20 mouse cellular contexts compared by ENCODE assay signal in the genomic region with DNA sequence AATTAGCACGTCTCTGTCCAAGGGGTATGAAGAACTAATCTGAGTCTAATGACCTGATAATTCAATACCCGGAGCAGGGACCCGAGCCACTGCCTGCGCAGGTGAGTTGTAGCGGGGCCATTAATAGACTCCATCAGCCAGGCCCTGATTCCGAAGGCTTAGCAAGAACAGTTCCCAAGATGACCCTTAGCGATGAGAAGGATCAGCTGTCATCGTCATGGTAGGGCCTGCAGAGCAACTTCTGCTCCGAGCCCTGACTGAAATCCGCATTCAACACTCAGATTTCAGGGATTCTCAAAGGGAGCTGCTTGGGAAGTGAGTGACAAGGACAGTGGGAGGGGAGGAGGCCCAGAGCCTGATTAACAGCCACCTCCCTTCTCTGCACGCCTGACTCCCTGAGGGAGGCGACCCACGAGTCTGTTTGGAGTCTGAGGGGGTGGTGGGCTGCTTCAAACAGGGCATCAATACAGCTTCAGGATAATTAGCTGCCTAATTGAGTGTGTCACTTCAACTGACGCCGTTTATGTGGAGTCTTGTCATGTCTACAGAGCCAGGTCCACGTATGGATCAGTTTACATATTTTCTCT. TPM values are rescaled to one million over a fixed set of nuclear protein-coding genes. Genes with fewer than 3 reads are reported as not detected.
DNase-seq lines count a peak whose midpoint lies in the region; ATAC-seq and TF ChIP-seq lines count a peak whose summit lies in the region.
"Had no signal": no experiment of that assay in that cellular context is flagged by ENCODE, and none has a peak within 500 bp of the region (broad histone marks: within the 10 kb centered on the region; RNA-seq: fewer than 3 reads in every experiment).

No protein-coding gene starts in this region.

- WGBS in hindbrain, embryonic 10.5 days = 47% methylated on average over 16 of the region's 16 CpGs
- 32% methylated on average over 16 of the region's 16 CpGs for whole genome bisulfite sequencing in hindbrain, embryonic 14.5 days
- 44% methylated on average over 16 of the region's 16 CpGs for WGBS in midbrain, embryonic 12.5 days
- 32% methylated on average over 16 of the region's 16 CpGs for WGBS in midbrain, embryonic 15.5 days
- 50% methylated on average over 16 of the region's 16 CpGs for WGBS in hindbrain, embryonic 11.5 days
- WGBS in limb, embryonic 14.5 days = 58% methylated on average over 16 of the region's 16 CpGs

- no peak for ATAC-seq in hindbrain, embryonic 14.5 days (ENCODE audit: low FRiP score)
- ATAC-seq in midbrain, embryonic 12.5 days (ENCODE audit: low FRiP score, low read depth) = no peak
- ATAC-seq in midbrain, embryonic 15.5 days (replicated peaks) = no peak
- peak; percentile 39; the same call in 1 of the 2 replicates for ATAC-seq in hindbrain, embryonic 11.5 days (ENCODE audit: low FRiP score)
- ATAC-seq in limb, embryonic 14.5 days (ENCODE audit: low FRiP score, low read depth) = peak; percentile 37; the same call in 1 of the 2 replicates
- ATAC-seq: lung, postnatal 0 days had no signal

- peaks cover 5% of the 10 kb centered on the region; the same call in 1 of the 2 replicates for H3K9me3 ChIP-seq in hindbrain, embryonic 10.5 days
- no peaks in the 10 kb centered on the region for H3K9me3 ChIP-seq in hindbrain, embryonic 14.5 days (ENCODE audit: control insufficient read depth, low read length)
- no peaks in the 10 kb centered on the region for H3K9me3 ChIP-seq in midbrain, embryonic 12.5 days
- H3K9me3 ChIP-seq in midbrain, embryonic 15.5 days = no peaks in the 10 kb centered on the region
- no peaks in the 10 kb centered on the region for H3K9me3 ChIP-seq in hindbrain, embryonic 11.5 days (ENCODE audit: control insufficient read depth, low read length)
- no peaks in the 10 kb centered on the region for H3K9me3 ChIP-seq in limb, embryonic 14.5 days (ENCODE audit: control insufficient read depth, low read length)
- H3K9me3 ChIP-seq: embryonic facial prominence, embryonic 15.5 days; heart, embryonic 10.5 days; stomach, embryonic 15.5 days had no signal

- no peak for DNase-seq in hindbrain, embryonic 10.5 days (ENCODE audit: low spot score)
- no peak for DNase-seq in hindbrain, embryonic 14.5 days (ENCODE audit: low spot score)
- DNase-seq in hindbrain, embryonic 11.5 days (ENCODE audit: low spot score) = peak; percentile 32
- no peak for DNase-seq in limb, embryonic 14.5 days (ENCODE audit: low spot score)
- no peak for DNase-seq in heart, postnatal 4 days
- no peak for DNase-seq in urinary bladder, postnatal 4 days (ENCODE audit: low spot score in 2 of 2)
- DNase-seq: cerebellum, adult 9-10 months; kidney, adult 11 months; liver; right cerebral cortex, postnatal 25 days; thymus, adult 18-20 months; thymus, postnatal 4 days had no signal

- no peak overlapping the region for H3K9ac ChIP-seq in hindbrain, embryonic 14.5 days
- H3K9ac ChIP-seq in midbrain, embryonic 12.5 days (replicated peaks) = 0 out of 2 replicates have a peak overlapping the region, but pooled peaks have one; percentile 4
- H3K9ac ChIP-seq in midbrain, embryonic 15.5 days = no peak overlapping the region
- H3K9ac ChIP-seq in hindbrain, embryonic 11.5 days (ENCODE audit: low read depth, low read length) = no peak overlapping the region
- H3K9ac ChIP-seq in limb, embryonic 14.5 days (ENCODE audit: low read depth, low read length, severe bottlenecking) = no peak overlapping the region
- H3K9ac ChIP-seq: embryonic facial prominence, embryonic 15.5 days; stomach, embryonic 15.5 days had no signal

- no peak overlapping the region for H3K4me2 ChIP-seq in hindbrain, embryonic 14.5 days (replicated peaks)
- H3K4me2 ChIP-seq in midbrain, embryonic 12.5 days (replicated peaks) = no peak overlapping the region
- no peak overlapping the region for H3K4me2 ChIP-seq in midbrain, embryonic 15.5 days
- H3K4me2 ChIP-seq in hindbrain, embryonic 11.5 days (replicated peaks; ENCODE audit: low read depth, low read length) = no peak overlapping the region
- H3K4me2 ChIP-seq in limb, embryonic 14.5 days (replicated peaks; ENCODE audit: low read depth, low read length, severe bottlenecking) = no peak overlapping the region
- H3K4me2 ChIP-seq: embryonic facial prominence, embryonic 15.5 days; stomach, embryonic 15.5 days had no signal

- no peak for TF ChIP-seq POLR2A in limb, embryonic 14.5 days (IDR thresholded peaks at IDR 0.05; ENCODE audit: borderline replicate concordance, extremely low read depth, insufficient read depth, insufficient read length)

- no peaks in the 10 kb centered on the region for H3K27me3 ChIP-seq in hindbrain, embryonic 10.5 days (ENCODE audit: insufficient read depth, poor library complexity, severe bottlenecking)
- H3K27me3 ChIP-seq in hindbrain, embryonic 14.5 days (ENCODE audit: control insufficient read depth, insufficient read depth, low read length) = no peaks in the 10 kb centered on the region
- H3K27me3 ChIP-seq in midbrain, embryonic 12.5 days = peaks cover 10% of the 10 kb centered on the region
- H3K27me3 ChIP-seq in midbrain, embryonic 15.5 days (replicated peaks) = no peaks in the 10 kb centered on the region
- no peaks in the 10 kb centered on the region for H3K27me3 ChIP-seq in hindbrain, embryonic 11.5 days (ENCODE audit: control insufficient read depth, insufficient read depth, low read length)
- H3K27me3 ChIP-seq in limb, embryonic 14.5 days (ENCODE audit: control insufficient read depth, insufficient read depth, low read length) = no peaks in the 10 kb centered on the region
- H3K27me3 ChIP-seq: embryonic facial prominence, embryonic 15.5 days; stomach, embryonic 15.5 days had no signal

- peak overlapping the region; percentile 37; the same call in 1 of the 2 replicates for H3K27ac ChIP-seq in hindbrain, embryonic 10.5 days
- H3K27ac ChIP-seq in hindbrain, embryonic 14.5 days = no peak overlapping the region; the same call in 1 of the 2 replicates
- 0 out of 2 replicates have a peak overlapping the region, but pooled peaks have one; percentile 4 for H3K27ac ChIP-seq in midbrain, embryonic 12.5 days (replicated peaks)
- H3K27ac ChIP-seq in midbrain, embryonic 15.5 days = no peak overlapping the region
- no peak overlapping the region for H3K27ac ChIP-seq in hindbrain, embryonic 11.5 days (ENCODE audit: low read depth, low read length)
- H3K27ac ChIP-seq in limb, embryonic 14.5 days (replicated peaks; ENCODE audit: low read depth, low read length) = no peak overlapping the region
- H3K27ac ChIP-seq: embryonic facial prominence, embryonic 15.5 days; heart, embryonic 10.5 days; stomach, embryonic 15.5 days had no signal

- no peak overlapping the region for H3K4me3 ChIP-seq in hindbrain, embryonic 10.5 days
- no peak overlapping the region for H3K4me3 ChIP-seq in hindbrain, embryonic 14.5 days (replicated peaks; ENCODE audit: low read length)
- H3K4me3 ChIP-seq in midbrain, embryonic 12.5 days = no peak overlapping the region
- H3K4me3 ChIP-seq in midbrain, embryonic 15.5 days = no peak overlapping the region
- no peak overlapping the region for H3K4me3 ChIP-seq in hindbrain, embryonic 11.5 days (ENCODE audit: low read depth, low read length)
- no peak overlapping the region for H3K4me3 ChIP-seq in limb, embryonic 14.5 days (replicated peaks; ENCODE audit: low read length)
- H3K4me3 ChIP-seq: embryonic facial prominence, embryonic 15.5 days; heart, embryonic 10.5 days; myocyte; stomach, embryonic 15.5 days had no signal

- H3K4me1 ChIP-seq in hindbrain, embryonic 10.5 days (replicated peaks) = peaks cover 31% of the 10 kb centered on the region
- H3K4me1 ChIP-seq in hindbrain, embryonic 14.5 days (replicated peaks; ENCODE audit: control insufficient read depth, insufficient read depth, low read length) = peaks cover 16% of the 10 kb centered on the region; the same call in 1 of the 2 replicates
- H3K4me1 ChIP-seq in midbrain, embryonic 12.5 days = peaks cover 27% of the 10 kb centered on the region
- H3K4me1 ChIP-seq in midbrain, embryonic 15.5 days = peaks cover 19% of the 10 kb centered on the region
- H3K4me1 ChIP-seq in hindbrain, embryonic 11.5 days (replicated peaks; ENCODE audit: control insufficient read depth, insufficient read depth, low read length) = peaks cover 4% of the 10 kb centered on the region; the same call in 1 of the 2 replicates
- H3K4me1 ChIP-seq in limb, embryonic 14.5 days (ENCODE audit: control insufficient read depth, insufficient read depth, low read length) = no peaks in the 10 kb centered on the region
- H3K4me1 ChIP-seq: embryonic facial prominence, embryonic 15.5 days; heart, embryonic 10.5 days; megakaryocyte, embryonic 14.5 days; stomach, embryonic 15.5 days had no signal

- H3K36me3 ChIP-seq in hindbrain, embryonic 10.5 days = no peaks in the 10 kb centered on the region
- H3K36me3 ChIP-seq in hindbrain, embryonic 14.5 days (replicated peaks; ENCODE audit: control insufficient read depth, insufficient read depth) = no peaks in the 10 kb centered on the region
- no peaks in the 10 kb centered on the region for H3K36me3 ChIP-seq in midbrain, embryonic 12.5 days
- H3K36me3 ChIP-seq in midbrain, embryonic 15.5 days (replicated peaks) = no peaks in the 10 kb centered on the region
- H3K36me3 ChIP-seq in hindbrain, embryonic 11.5 days (ENCODE audit: control insufficient read depth, insufficient read depth, low read length) = no peaks in the 10 kb centered on the region
- no peaks in the 10 kb centered on the region for H3K36me3 ChIP-seq in limb, embryonic 14.5 days (ENCODE audit: control insufficient read depth, insufficient read depth, low read length)
- H3K36me3 ChIP-seq: embryonic facial prominence, embryonic 15.5 days; heart, embryonic 10.5 days; stomach, embryonic 15.5 days had no signal

RNA-seq across cellular contexts. Expression of gene Pdcd5, which starts 16.6 kb away (rescaled TPM):
- polyA plus RNA-seq in hindbrain, embryonic 10.5 days (2016; fragmentation: Nextera tagmentation; extraction: Ambion mirVana) = 300 and 302 TPM in 2 replicates
- 245 and 288 TPM in 2 replicates for polyA plus RNA-seq in hindbrain, embryonic 14.5 days (2014; fragmentation: Nextera tagmentation; extraction: Ambion mirVana)
- 264 and 277 TPM in 2 replicates for polyA plus RNA-seq in midbrain, embryonic 12.5 days (2016; fragmentation: Nextera tagmentation; extraction: Ambion mirVana)
- polyA plus RNA-seq in midbrain, embryonic 15.5 days (2015; fragmentation: Nextera tagmentation; extraction: Ambion mirVana) = 235 and 241 TPM in 2 replicates
- polyA plus RNA-seq in hindbrain, embryonic 11.5 days (2014; fragmentation: Nextera tagmentation; extraction: Ambion mirVana) = 306 and 325 TPM in 2 replicates
- polyA plus RNA-seq in limb, embryonic 14.5 days (2012; rRNA removed) = 105 and 201 TPM in 2 replicates
- polyA plus RNA-seq in limb, embryonic 14.5 days (2014; fragmentation: Nextera tagmentation; extraction: Ambion mirVana) = 267 and 293 TPM in 2 replicates
- 100 to 1,000 TPM; 130 to 142 TPM for total RNA-seq in heart, postnatal 4 days (2021)

Comparison
In these comparisons a context has a peak if more than half of its experiments do, and no peak if none do; other contexts are left out.
1. H3K27ac ChIP-seq: peak in hindbrain, embryonic 10.5 days (single experiment) and midbrain, embryonic 12.5 days (single experiment); none in hindbrain, embryonic 14.5 days (single experiment), midbrain, embryonic 15.5 days (single experiment), hindbrain, embryonic 11.5 days (single experiment) and limb, embryonic 14.5 days (single experiment).
2. ATAC-seq: peak in hindbrain, embryonic 11.5 days (single experiment) and limb, embryonic 14.5 days (single experiment); none in hindbrain, embryonic 14.5 days (single experiment), midbrain, embryonic 12.5 days (single experiment) and midbrain, embryonic 15.5 days (single experiment).